Mouse (Mus musculus) thymus, postnatal 4 days (tissue): ENCODE measurements around the gene Alg9.

Experiments
- DNase-seq: peaks from one replicate; pipeline ENCODE4 v3.0.0; 2021

The Alg9 gene

DNA sequence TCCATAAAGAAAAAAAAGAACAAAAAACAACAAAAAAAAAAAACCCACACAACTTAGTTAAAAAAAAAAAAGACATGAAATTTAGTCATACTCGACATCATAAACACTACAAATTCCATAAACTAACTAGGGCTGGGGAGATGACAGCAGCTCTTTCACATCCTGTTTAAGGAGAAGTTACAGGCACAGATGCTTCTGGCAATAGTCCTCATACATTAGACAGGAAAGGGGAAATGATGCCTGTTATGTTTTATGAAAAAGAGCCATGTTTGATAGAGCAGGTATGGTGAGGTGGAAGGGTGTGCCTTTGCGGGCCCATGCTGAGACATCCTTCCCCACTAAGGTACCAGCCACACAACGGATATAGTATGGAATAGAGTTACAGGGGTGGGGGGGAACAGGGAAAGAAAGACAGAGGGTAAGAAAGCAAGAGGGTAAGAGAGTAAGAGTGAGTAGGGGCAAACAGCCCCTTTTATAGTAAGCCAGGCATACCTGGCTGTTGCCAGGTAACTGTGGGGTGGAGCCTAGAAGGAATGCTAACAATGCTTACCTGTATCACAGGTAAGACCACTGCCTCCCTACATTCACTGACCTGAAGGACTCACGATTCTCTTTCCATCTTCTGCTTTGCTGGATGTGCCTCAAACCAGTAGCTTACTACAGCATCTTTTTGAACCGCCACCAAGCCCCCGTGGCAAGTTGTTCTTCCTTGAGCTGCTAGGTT, 13.1 kb upstream of the Alg9 start:
- DNase-seq, result no peak

DNA sequence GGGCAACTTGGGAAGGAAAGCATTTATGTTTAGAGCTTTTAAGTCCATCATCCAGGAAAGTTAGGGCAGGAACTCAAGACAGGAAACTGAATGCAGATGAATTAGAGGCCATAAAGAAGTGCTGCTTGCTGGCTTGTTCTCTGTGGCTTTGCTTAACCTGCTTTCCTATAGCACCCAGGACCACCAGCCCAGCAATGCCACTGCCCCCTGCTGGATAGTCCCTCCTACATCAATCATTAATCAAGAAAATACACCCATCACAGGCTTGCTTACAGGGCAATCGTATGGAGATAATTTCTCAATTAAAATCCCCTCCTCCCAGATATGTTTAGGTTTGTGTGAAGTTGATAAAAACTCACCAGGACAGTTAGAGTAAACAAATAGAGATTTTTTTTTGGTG, 11.5 kb upstream of the Alg9 start:
- DNase-seq, result peak; percentile 58

DNA sequence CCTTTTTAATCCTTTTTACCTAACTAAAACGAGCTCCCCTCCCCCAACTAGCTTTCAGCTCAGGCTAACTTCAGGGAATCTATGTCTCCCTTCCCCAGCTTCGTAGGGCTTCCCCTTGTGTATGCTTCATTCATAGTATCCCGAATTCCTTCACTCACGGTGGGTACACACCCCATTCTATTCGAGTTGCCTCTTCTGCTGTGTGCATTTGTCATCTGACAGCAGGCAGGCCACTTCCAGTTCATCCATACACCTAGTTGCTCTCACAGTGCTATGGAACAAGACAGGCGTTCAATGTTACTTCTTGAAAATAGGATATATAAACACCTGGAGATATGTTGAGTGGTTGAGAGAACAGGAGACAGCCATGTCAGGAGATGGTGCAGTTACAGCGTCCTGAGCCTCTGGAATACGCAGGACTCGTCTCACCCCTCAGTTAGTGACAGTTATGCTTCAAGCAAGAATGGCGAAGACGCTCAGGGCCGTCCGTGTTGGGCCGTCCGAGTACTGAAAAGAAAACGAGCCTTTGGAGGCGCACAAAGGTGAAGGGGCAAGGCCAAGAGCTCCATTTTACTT, 7.2 kb upstream of the Alg9 start:
- DNase-seq, result no peak

DNA sequence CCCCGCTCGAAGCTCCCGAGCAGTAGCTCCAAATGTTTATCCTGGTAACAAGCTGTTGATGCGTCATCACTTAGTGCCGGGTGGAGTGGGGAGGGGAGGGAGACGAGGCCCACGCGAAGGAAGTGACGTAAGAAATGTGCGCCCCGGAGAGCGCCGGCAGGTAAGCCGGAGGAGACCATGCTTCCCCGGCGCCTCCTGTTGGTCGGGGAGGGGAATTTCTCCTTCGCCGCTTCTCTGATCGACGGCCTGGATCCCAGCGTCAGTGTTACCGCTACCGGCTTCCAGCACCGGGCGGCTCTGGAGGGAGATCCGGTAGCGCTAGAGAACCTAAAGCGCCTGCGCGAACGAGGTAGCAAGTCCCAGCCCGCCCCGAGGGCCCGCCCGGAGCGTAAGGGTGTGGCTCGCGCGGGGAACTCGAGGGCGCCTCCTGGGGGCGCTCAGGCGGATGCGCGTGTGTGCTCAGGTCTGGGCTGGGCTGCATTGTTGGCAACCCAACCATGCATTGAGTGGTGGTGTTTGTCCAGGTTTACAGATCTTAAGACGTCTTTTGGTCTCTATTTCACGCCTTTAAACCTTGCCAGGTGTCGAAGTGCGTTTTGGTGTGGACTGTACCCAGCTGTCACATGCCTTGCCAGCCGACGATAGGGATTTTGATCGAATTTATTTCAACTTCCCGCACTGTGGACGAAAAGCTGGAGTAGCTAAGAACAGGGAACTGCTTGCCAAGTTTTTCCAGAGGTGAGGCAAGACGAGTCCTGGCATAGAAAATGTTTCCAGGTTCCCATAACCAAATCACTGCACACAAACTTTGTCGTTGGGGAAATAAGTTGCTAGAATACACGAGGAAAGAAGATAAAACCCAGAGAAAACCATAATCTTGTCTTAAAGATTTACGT, 6.5 kb upstream of the Alg9 start, which contains the start of gene Fdxacb1:
Fdxacb1 (plus strand) TSS at position 130 of the 896 bp plus-strand sequence.
- DNase-seq, result peak; percentile 99

DNA sequence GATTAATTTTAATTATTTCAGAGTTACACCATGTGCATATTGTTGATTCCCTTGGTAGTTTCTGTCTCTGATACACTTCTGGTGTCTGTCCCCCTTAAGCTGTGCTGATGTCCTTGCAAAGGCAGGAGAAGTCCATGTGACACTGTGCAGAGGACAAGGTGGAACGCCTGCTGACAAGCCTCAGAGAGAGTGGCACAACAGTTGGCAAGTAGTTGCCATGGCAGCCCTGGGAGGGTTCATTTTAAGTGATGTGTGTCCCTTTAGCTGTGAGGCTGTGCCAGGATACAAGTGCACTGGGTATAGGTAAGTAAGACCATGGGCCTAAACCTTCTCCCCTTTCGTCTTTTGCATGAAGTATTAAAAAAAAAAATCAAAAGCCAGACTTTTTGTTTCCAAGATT, 4.8 kb upstream of the Alg9 start:
- no peak for DNase-seq

DNA sequence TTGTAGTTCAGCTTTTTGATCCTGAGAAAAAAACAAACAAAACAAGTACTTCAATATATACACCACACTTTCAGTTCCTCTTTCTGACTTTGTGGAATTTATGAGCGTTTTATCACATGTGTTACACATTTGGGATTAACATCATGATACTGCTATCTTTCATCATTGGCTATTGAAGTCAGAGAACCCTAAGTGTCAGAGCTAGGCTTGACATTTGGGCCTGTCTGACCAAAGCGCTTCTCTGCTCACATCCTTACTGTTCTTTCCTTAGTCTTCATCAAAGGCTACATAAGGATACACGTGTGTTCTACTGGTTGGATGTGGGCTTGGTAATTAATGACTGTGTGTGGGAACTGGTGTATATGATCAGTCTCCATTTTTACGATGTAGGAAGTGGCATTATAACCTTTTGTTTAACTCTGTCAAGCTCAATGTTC, 775 bp upstream of the Alg9 start:
- DNase-seq, result no peak

GRCm38 (mm10) chr9:50775662-50776126, 875 bp downstream of the Alg9 start:
- no peak for DNase-seq

DNA sequence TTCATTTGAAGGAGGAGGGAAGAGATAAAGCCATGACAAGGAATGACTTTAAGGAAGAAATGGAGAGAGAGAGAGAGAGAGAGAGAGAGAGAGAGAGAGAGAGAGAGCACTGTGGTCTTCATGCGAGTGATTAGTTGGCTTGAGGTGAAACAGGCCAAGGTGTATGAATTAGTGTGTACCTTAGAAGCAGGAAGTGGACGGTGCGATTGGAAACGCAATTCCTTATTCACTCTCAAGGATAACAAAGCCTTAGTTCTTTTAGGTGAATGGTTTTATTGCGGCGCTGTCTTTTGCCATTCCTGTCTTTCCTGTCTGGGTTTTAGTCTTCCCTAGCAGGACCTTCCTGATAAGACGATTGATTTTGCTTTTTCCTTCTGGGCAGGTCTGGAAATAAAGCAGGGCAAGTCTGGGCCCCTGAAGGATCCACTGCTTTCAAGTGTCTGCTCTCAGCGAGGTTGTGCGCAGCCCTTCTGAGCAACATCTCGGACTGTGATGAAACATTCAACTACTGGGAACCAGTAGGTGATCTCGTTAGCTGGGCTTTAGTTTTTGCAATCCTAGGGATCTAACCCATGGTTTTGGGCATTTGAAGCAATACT, 1.4 kb downstream of the Alg9 start:
- no peak for DNase-seq

- DNase-seq, result peak; percentile 81
These were observed 7.3 kb downstream of the Alg9 start for GRCm38 (mm10) chr9:50782155-50782554.

DNA sequence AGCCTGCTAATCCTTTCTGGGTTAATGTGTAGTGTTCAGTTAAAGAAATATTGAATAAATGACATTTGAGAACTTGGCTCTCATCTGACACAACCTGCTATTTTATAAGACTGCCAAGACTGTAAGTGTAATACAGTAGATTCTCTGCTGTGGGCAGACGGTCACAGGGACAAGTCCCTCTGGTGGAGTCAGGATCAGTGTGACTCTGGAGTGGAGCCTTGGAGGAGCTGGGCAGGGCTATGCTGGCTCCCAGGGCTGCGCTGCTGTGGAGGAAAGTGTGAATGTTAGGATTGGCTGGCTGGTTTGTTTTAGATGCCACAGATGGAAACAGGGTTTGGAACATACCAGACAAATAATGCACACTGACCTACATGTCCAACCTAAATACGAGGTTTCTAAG, 20.4 kb downstream of the Alg9 start:
- DNase-seq, result no peak

- DNase-seq, result no peak
These were observed 22.0 kb downstream of the Alg9 start for GRCm38 (mm10) chr9:50796776-50797175.

- no peak for DNase-seq
These were observed 22.8 kb downstream of the Alg9 start for GRCm38 (mm10) chr9:50797641-50798040.

DNA sequence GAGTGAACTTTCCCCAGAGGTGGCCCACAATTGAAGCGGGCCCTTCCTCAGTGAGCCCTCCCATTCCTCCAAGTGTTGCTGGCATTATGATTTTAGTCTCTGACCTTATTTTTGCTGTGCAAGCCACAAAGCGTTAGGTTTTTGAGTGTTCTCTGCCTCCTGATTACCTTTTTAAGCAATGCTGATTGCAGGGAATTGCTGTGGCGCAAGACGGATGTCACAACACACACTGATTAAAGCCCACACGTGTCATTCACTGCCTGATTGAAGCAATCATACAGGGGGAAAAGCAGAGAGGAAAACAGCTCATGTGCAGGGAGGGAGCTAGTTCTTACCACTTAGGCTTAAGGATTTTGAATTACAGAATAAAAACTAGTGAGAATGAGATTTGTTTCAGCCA, 23.5 kb downstream of the Alg9 start:
- no peak for DNase-seq

DNA sequence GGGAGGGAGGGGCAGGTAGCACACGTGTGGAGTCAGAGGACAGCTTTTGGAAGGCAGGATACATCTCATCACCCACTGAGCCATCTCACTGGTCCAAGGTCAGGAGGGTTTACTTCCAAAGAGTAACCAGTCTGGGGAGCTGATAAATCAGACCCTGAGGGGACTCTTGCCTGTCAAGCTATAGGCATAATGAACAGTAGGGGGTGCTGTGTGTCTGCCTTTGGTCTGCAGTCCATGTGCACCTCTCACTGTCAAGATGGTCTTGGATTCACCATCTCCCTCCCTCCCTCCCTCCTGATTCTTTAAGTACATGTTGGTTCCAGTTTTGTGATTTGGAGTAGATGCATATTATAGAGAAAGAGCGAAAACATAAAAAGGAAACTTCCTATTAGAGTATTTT, 26.2 kb downstream of the Alg9 start:
- DNase-seq, result peak; percentile 71

GRCm38 (mm10) chr9:50803055-50803671, 28.3 kb downstream of the Alg9 start:
- DNase-seq, result no peak

GRCm38 (mm10) chr9:50808471-50808870, 33.7 kb downstream of the Alg9 start:
- no peak for DNase-seq

DNA sequence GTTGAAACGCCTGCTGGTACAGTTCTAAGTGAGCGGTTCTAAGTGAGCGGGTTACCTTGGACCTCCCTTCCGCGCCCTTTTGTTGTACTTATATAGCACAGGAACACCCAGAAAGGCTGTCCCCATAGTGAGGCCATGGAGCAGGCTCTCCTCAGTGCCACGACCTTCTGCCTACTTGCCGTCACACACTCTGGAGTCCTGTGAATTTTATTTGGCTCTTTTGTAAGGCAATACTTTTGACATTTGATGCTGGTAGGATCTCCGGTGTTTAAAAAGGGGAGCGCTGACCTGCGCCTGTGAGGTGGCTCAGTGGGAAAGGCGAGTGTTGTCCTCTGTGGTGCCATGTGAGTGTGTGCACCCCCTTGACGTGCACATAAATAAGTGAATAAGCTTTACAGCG, 34.3 kb downstream of the Alg9 start:
- no peak for DNase-seq

- DNase-seq, result no peak
These were observed 36.4 kb downstream of the Alg9 start for GRCm38 (mm10) chr9:50811187-50811586.

GRCm38 (mm10) chr9:50811746-50812145, 36.9 kb downstream of the Alg9 start:
- DNase-seq, result no peak

- no peak for DNase-seq
These were observed 39.0 kb downstream of the Alg9 start for GRCm38 (mm10) chr9:50813796-50814195.

DNA sequence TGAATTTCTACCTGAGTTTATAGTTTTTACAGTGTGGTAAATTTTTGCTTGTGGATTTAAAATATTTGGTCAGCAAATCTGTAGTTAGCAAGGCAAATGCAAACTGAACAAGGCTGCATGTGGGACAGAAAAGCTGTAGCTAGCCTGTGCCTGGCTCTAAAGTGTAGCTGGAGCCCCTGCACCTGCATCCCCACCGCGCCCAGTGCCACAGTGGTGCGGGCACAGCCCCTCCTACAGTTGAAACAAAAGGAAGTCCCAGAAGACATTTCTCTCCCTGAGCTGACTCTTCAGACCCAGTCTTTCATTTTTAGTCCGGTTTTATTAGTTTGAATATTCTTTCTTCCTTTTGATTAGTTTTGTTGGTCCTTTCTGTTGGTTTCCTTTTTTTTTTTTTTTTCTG, 40.8 kb downstream of the Alg9 start:
- DNase-seq, result peak; percentile 79

DNA sequence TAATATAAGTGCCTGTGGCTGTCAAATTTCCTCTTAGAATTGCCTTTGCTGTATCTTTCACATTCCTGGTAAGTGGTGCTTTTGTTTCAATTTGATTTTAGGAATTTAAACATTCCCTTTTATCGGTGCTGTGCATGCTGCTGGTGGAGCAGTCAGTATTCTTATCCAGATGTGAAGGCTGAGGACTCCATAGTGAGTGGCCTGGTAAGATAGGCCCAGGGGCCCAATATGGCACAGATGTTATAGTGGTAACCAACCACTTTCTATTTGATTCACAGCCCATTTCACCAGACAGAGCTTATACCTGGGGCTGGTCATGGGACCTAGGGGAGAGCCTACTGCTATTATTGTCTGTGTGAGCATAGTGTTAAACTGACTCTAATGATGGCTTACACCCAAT, 41.7 kb downstream of the Alg9 start:
- no peak for DNase-seq

- DNase-seq, result no peak
These were observed 43.2 kb downstream of the Alg9 start for GRCm38 (mm10) chr9:50818050-50818449.
